Mouse (Mus musculus) embryonic facial prominence, embryonic 10.5 days (tissue): ENCODE results near the gene Cad. TPM values are rescaled to one million over a fixed set of nuclear protein-coding genes. Genes with fewer than 3 reads are reported as not detected.
A peak's percentile ranks its signal among the peaks of the same experiment; 100 is the strongest.
"Not testable (repeated sequence)": the region's sequence is repeated elsewhere in the genome, so short reads cannot be mapped to it uniquely, and the experiment has no call there.

Experiments
- DNase-seq: peaks from one replicate; pipeline ENCODE4 v3.0.0-alpha.2; 2017; ENCODE audit warnings: low spot score
- H3K27ac ChIP-seq: fragments of 300-500 bp; sonication (generic); replicated peaks from 2 replicates; pipeline ENCODE4 v1.5.1; 2016; ENCODE audit warnings: mild to moderate bottlenecking
- H3K27me3 ChIP-seq: fragments of 300-500 bp; sonication (generic); replicated peaks from 2 replicates; pipeline ENCODE4 v1.6.1; 2016; ENCODE audit warnings: low read depth, mild to moderate bottlenecking; ENCODE audit not compliant: poor library complexity, severe bottlenecking
- H3K36me3 ChIP-seq: fragments of 300-500 bp; sonication (generic); replicated peaks from 2 replicates; pipeline ENCODE4 v1.6.1; 2016; ENCODE audit warnings: mild to moderate bottlenecking, moderate library complexity
- H3K4me1 ChIP-seq: fragments of 300-500 bp; sonication (generic); 2 replicates; pipeline ENCODE4 v1.6.1; 2016
- H3K4me3 ChIP-seq: fragments of 300-500 bp; sonication (generic); 2 replicates; pipeline ENCODE4 v1.5.1; 2016; ENCODE audit warnings: mild to moderate bottlenecking, moderate library complexity
- H3K9me3 ChIP-seq: fragments of 300-500 bp; sonication (generic); 2 replicates; pipeline ENCODE4 v1.6.1; 2016; ENCODE audit warnings: mild to moderate bottlenecking
- WGBS: fragments of 180-500 bp; shearing (Covaris S2); methylation state at CpG from one replicate; pipeline ENCODE4 v1.1.7; 2016; 5-methylcytosine and 5-hydroxymethylcytosine counted together
- polyA plus RNA-seq: library from polyadenylated mRNA; unstranded; fragments of >200 nt; fragmentation: Nextera tagmentation; extraction: Ambion mirVana; gene quantifications from 2 replicates; pipeline ENCODE4 v1.2.1, GENCODE M21; 2016

The Cad gene
- polyA plus RNA-seq: 64.6 and 71.3 TPM in 2 replicates

- Histone ChIP-seq H3K4me1 (peaks cover 29% of the 10 kb centered on the region), H3K36me3 (peaks cover 31% of the 10 kb centered on the region), H3K4me3 (peak within 1 kb of the TSS; percentile 76), H3K27me3 (no peaks in the 10 kb centered on the region), H3K9me3 (no peaks in the 10 kb centered on the region), H3K27ac (peak within 1 kb of the TSS; percentile 94)
- WGBS: under 1% methylated on average over 64 of the region's 64 CpGs
- peak; percentile 97 for DNase-seq
Measured at GRCm38 (mm10) chr5:31054261-31055215, at the start of gene Cad. Gene Cad, plus strand, starts transcription at chr5:31054780.

GRCm38 (mm10) chr5:31012737-31013136 lies 41.8 kb upstream of the Cad start:
- Histone ChIP-seq H3K4me3 (no peak overlapping the region), H3K9me3 (no peaks in the 10 kb centered on the region), H3K27me3 (no peaks in the 10 kb centered on the region), H3K27ac (no peak overlapping the region), H3K4me1 (no peaks in the 10 kb centered on the region), H3K36me3 (no peaks in the 10 kb centered on the region)
- 75% methylated on average over 3 of the region's 3 CpGs for WGBS
- DNase-seq: no peak

GRCm38 (mm10) chr5:31015913-31016312 lies 38.7 kb upstream of the Cad start:
- Histone ChIP-seq H3K4me3 (no peak overlapping the region), H3K36me3 (no peaks in the 10 kb centered on the region), H3K27me3 (no peaks in the 10 kb centered on the region), H3K9me3 (no peaks in the 10 kb centered on the region), H3K4me1 (no peaks in the 10 kb centered on the region), H3K27ac (no peak overlapping the region)
- WGBS: 77% methylated on average over 2 of the region's 2 CpGs
- no peak for DNase-seq

GRCm38 (mm10) chr5:31021790-31022189 lies 32.8 kb upstream of the Cad start:
- not testable (repeated sequence) for H3K27me3 ChIP-seq, H3K4me1 ChIP-seq, H3K4me3 ChIP-seq, H3K27ac ChIP-seq, H3K9me3 ChIP-seq, H3K36me3 ChIP-seq, DNase-seq
- WGBS: 84% methylated on average over 5 of the region's 5 CpGs

GRCm38 (mm10) chr5:31022690-31023089 lies 31.9 kb upstream of the Cad start:
- no peak for DNase-seq
- no peaks in the 10 kb centered on the region for H3K27me3 ChIP-seq
- WGBS: 33% methylated on average over 1 of the region's 1 CpGs
- no peaks in the 10 kb centered on the region for H3K36me3 ChIP-seq
- H3K9me3 ChIP-seq: no peaks in the 10 kb centered on the region
- peaks cover 6% of the 10 kb centered on the region for H3K4me1 ChIP-seq
- no peak overlapping the region for H3K4me3 ChIP-seq
- H3K27ac ChIP-seq: no peak overlapping the region

- H3K27ac ChIP-seq: no peak overlapping the region; the same call in 1 of the 2 replicates
- no peaks in the 10 kb centered on the region for H3K27me3 ChIP-seq
- no peaks in the 10 kb centered on the region for H3K9me3 ChIP-seq
- no peak overlapping the region for H3K4me3 ChIP-seq
- peak; percentile 14 for DNase-seq
- peaks cover 6% of the 10 kb centered on the region for H3K4me1 ChIP-seq
- no peaks in the 10 kb centered on the region for H3K36me3 ChIP-seq
- 3% methylated on average over 4 of the region's 4 CpGs for WGBS
Measured at GRCm38 (mm10) chr5:31023254-31023653, 31.3 kb upstream of the Cad start.

- H3K9me3 ChIP-seq: no peaks in the 10 kb centered on the region
- no peak for DNase-seq
- H3K4me1 ChIP-seq: peaks cover 6% of the 10 kb centered on the region
- H3K27me3 ChIP-seq: no peaks in the 10 kb centered on the region
- no peak overlapping the region for H3K4me3 ChIP-seq
- H3K27ac ChIP-seq: no peak overlapping the region
- H3K36me3 ChIP-seq: no peaks in the 10 kb centered on the region
Measured at GRCm38 (mm10) chr5:31024641-31025040, 29.9 kb upstream of the Cad start.

GRCm38 (mm10) chr5:31030926-31031325 lies 23.7 kb upstream of the Cad start:
- WGBS: 89% methylated on average over 4 of the region's 4 CpGs

GRCm38 (mm10) chr5:31031508-31031907 lies 23.1 kb upstream of the Cad start:
- H3K27me3 ChIP-seq: no peaks in the 10 kb centered on the region
- no peak overlapping the region for H3K27ac ChIP-seq
- DNase-seq: no peak
- WGBS: 87% methylated on average over 8 of the region's 8 CpGs
- H3K9me3 ChIP-seq: no peaks in the 10 kb centered on the region
- H3K4me1 ChIP-seq: no peaks in the 10 kb centered on the region
- no peak overlapping the region for H3K4me3 ChIP-seq
- peaks cover 2% of the 10 kb centered on the region; the same call in 1 of the 2 replicates for H3K36me3 ChIP-seq

More at GRCm38 (mm10) chr5:31030926-31031325, 23.7 kb upstream of the Cad start:
- DNase-seq: no peak
- Histone ChIP-seq H3K4me3 (no peak overlapping the region), H3K27me3 (no peaks in the 10 kb centered on the region), H3K27ac (no peak overlapping the region), H3K36me3 (no peaks in the 10 kb centered on the region), H3K4me1 (no peaks in the 10 kb centered on the region), H3K9me3 (no peaks in the 10 kb centered on the region)

- H3K4me3 ChIP-seq: no peak overlapping the region
- WGBS: 90% methylated on average over 6 of the region's 6 CpGs
- H3K9me3 ChIP-seq: no peaks in the 10 kb centered on the region
- H3K36me3 ChIP-seq: peaks cover 30% of the 10 kb centered on the region
- DNase-seq: no peak
- no peak overlapping the region for H3K27ac ChIP-seq
- no peaks in the 10 kb centered on the region for H3K4me1 ChIP-seq
- H3K27me3 ChIP-seq: no peaks in the 10 kb centered on the region
Measured at GRCm38 (mm10) chr5:31034669-31035068, 19.9 kb upstream of the Cad start.

- peaks cover 48% of the 10 kb centered on the region for H3K36me3 ChIP-seq
- DNase-seq, H3K9me3 ChIP-seq, H3K4me3 ChIP-seq, H3K27me3 ChIP-seq, H3K27ac ChIP-seq, H3K4me1 ChIP-seq: not testable (repeated sequence)
- 84% methylated on average over 11 of the region's 11 CpGs for WGBS
Measured at GRCm38 (mm10) chr5:31036556-31036955, 18.0 kb upstream of the Cad start.

GRCm38 (mm10) chr5:31038171-31038845 lies 16.3 kb upstream of the Cad start:
- 90% methylated on average over 7 of the region's 7 CpGs for WGBS

GRCm38 (mm10) chr5:31046416-31046815 lies 8.2 kb upstream of the Cad start:
- no peaks in the 10 kb centered on the region for H3K27me3 ChIP-seq
- peaks cover 17% of the 10 kb centered on the region for H3K36me3 ChIP-seq
- no peak for DNase-seq
- no peak overlapping the region for H3K4me3 ChIP-seq
- peaks cover 7% of the 10 kb centered on the region for H3K4me1 ChIP-seq
- 95% methylated on average over 6 of the region's 6 CpGs for WGBS
- no peak overlapping the region for H3K27ac ChIP-seq
- no peaks in the 10 kb centered on the region for H3K9me3 ChIP-seq

More at GRCm38 (mm10) chr5:31038171-31038845, 16.3 kb upstream of the Cad start:
- Histone ChIP-seq H3K27me3 (no peaks in the 10 kb centered on the region), H3K4me1 (no peaks in the 10 kb centered on the region), H3K9me3 (no peaks in the 10 kb centered on the region), H3K36me3 (peaks cover 62% of the 10 kb centered on the region), H3K4me3 (no peak overlapping the region), H3K27ac (no peak overlapping the region)
- DNase-seq: no peak
